Mouse (Mus musculus) lung, postnatal 0 days (tissue): ENCODE measurements around the gene Zfp948.

Experiments used
- CTCF ChIP-seq: IDR thresholded peaks from 2 replicates; pipeline ENCODE4 v1.5.1; 2016; ENCODE audit warnings: antibody characterized with exemption, mild to moderate bottlenecking
- EP300 ChIP-seq: IDR thresholded peaks from 2 replicates; pipeline ENCODE4 v1.6.1; 2016; ENCODE audit warnings: antibody characterized with exemption, mild to moderate bottlenecking, control low read depth

DNA sequence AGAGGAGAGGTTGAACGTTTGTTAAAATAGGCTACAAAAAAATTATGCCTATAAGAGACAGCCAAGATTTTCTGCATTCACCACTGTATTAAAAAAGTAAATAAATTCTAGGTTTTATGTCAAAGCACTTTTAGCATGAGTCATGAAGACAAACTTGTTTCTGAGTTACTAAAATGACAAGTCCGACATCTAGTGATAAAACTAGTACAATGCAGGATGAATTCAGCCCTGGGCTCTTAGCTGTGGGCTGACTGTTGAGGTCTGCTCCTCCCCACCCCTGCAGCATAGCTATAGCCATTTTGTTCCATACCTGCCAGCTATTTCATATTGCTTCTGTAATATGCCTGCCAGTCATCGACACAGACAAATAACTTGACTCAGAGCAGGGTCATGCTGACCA is 49.5 kb downstream of the Zfp948 start:
- TF ChIP-seq CTCF (no peak), EP300 (no peak)
